Mouse (Mus musculus) midbrain, embryonic 11.5 days (tissue): ENCODE data around the gene Acadvl. TPM values are rescaled to one million over a fixed set of nuclear protein-coding genes. Genes with fewer than 3 reads are reported as not detected.

Experiments
- ATAC-seq: fragments of 200-750 bp; cut with Nextera tagmentation; 2 replicates; pipeline ENCODE4 v1.8.0; 2017; ENCODE audit warnings: moderate TSS enrichment, moderate library complexity; ENCODE audit not compliant: low FRiP score
- DNase-seq: peaks from one replicate; pipeline ENCODE4 v3.0.0; 2015; ENCODE audit warnings: low spot score; ENCODE audit errors: missing footprints
- H3K27ac ChIP-seq: fragments of 300-500 bp; sonication (generic); 2 replicates; pipeline ENCODE4 v1.5.1; 2014; ENCODE audit warnings: low read depth, low read length
- H3K27me3 ChIP-seq: fragments of 300-500 bp; sonication (generic); 2 replicates; pipeline ENCODE4 v1.6.1; 2014; ENCODE audit warnings: mild to moderate bottlenecking, low read length, moderate library complexity, mixed read lengths; ENCODE audit not compliant: control insufficient read depth, insufficient read depth
- H3K36me3 ChIP-seq: fragments of 300-500 bp; sonication (generic); 2 replicates; pipeline ENCODE4 v1.6.1; 2014; ENCODE audit warnings: mild to moderate bottlenecking, low read length, moderate library complexity, mixed read lengths; ENCODE audit not compliant: control insufficient read depth, insufficient read depth
- H3K4me1 ChIP-seq: fragments of 300-500 bp; sonication (generic); 2 replicates; pipeline ENCODE4 v1.6.1; 2014; ENCODE audit warnings: low read length; ENCODE audit not compliant: control insufficient read depth, insufficient read depth
- H3K4me2 ChIP-seq: fragments of 300-500 bp; sonication (generic); 2 replicates; pipeline ENCODE4 v1.6.1; 2014; ENCODE audit warnings: mild to moderate bottlenecking, moderate library complexity
- H3K4me3 ChIP-seq: fragments of 300-500 bp; sonication (generic); 2 replicates; pipeline ENCODE4 v1.5.1; 2014; ENCODE audit warnings: low read depth, low read length
- H3K9ac ChIP-seq: fragments of 300-500 bp; sonication (generic); 2 replicates; pipeline ENCODE4 v1.6.1; 2014; ENCODE audit warnings: low read length
- H3K9me3 ChIP-seq: fragments of 300-500 bp; sonication (generic); 2 replicates; pipeline ENCODE4 v1.6.1; 2016; ENCODE audit warnings: low read length; ENCODE audit not compliant: control insufficient read depth
- WGBS: fragments of 180-500 bp; shearing (Covaris S2); extraction: QIAGEN DNeasy Blood & Tissue Kit; methylation state at CpG from one replicate; pipeline ENCODE4 v1.1.7; 2014; 5-methylcytosine and 5-hydroxymethylcytosine counted together
- polyA plus RNA-seq: library from polyadenylated mRNA; unstranded; fragments of >200 nt; fragmentation: Nextera tagmentation; extraction: Ambion mirVana; gene quantifications from 2 replicates; pipeline ENCODE4 v1.2.1, GENCODE M21; 2014

The Acadvl gene
- polyA plus RNA-seq, 1 experiment from 2014 or later, result 47.8 TPM

DNA sequence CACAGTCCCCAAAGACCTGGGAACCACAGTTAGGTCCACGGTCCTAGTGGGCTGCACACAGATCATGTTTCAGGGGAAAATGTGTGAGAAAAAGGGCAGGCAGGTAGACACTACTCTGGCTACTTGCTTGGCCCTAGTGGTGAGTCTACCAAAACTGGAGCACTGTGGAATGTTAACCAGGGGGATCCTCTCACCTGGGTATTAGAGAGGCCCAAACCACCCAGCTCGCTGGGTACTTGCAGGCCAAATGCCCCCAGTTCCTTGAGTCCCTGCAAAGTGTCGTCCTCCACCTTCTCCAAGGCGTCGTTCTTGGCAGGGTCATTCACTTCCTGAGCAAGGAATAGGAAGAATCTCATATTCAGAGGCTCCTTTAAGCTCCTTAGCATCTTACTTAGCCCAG, 1.2 kb downstream of the Acadvl start:
- H3K9ac ChIP-seq, result no peak overlapping the region
- DNase-seq (no peak), ATAC-seq (no peak)
- H3K4me3 ChIP-seq, result no peak overlapping the region
- H3K9me3 ChIP-seq, result no peaks in the 10 kb centered on the region
- no peaks in the 10 kb centered on the region for H3K27me3 ChIP-seq
- no peak overlapping the region for H3K4me2 ChIP-seq
- 66% methylated on average over 5 of the region's 5 CpGs for WGBS
- no peak overlapping the region for H3K27ac ChIP-seq
- peaks cover 28% of the 10 kb centered on the region for H3K36me3 ChIP-seq
- H3K4me1 ChIP-seq, result peaks cover 24% of the 10 kb centered on the region

GRCm38 (mm10) chr11:70013408-70013807, 1.8 kb downstream of the Acadvl start:
- Histone ChIP-seq H3K27me3 (no peaks in the 10 kb centered on the region), H3K9me3 (no peaks in the 10 kb centered on the region), H3K4me3 (no peak overlapping the region), H3K4me1 (peaks cover 18% of the 10 kb centered on the region), H3K4me2 (no peak overlapping the region), H3K27ac (no peak overlapping the region), H3K9ac (no peak overlapping the region), H3K36me3 (peaks cover 33% of the 10 kb centered on the region)
- DNase-seq (no peak), ATAC-seq (no peak)
- WGBS, result 87% methylated on average over 3 of the region's 3 CpGs

- H3K27ac ChIP-seq, result no peak overlapping the region
- WGBS, result 90% methylated on average over 9 of the region's 9 CpGs
- H3K9me3 ChIP-seq, result no peaks in the 10 kb centered on the region
- no peaks in the 10 kb centered on the region for H3K27me3 ChIP-seq
- H3K4me3 ChIP-seq, result no peak overlapping the region
- H3K36me3 ChIP-seq, result peaks cover 38% of the 10 kb centered on the region
- no peak for DNase-seq
- H3K9ac ChIP-seq, result no peak overlapping the region
- ATAC-seq, result no peak
- H3K4me1 ChIP-seq, result peaks cover 16% of the 10 kb centered on the region
- no peak overlapping the region for H3K4me2 ChIP-seq
Measured at GRCm38 (mm10) chr11:70012931-70013330, 2.3 kb downstream of the Acadvl start.

GRCm38 (mm10) chr11:70010961-70011360, 4.2 kb downstream of the Acadvl start:
- WGBS, result 82% methylated on average over 10 of the region's 10 CpGs
- ATAC-seq, result no peak
- Histone ChIP-seq H3K4me1 (peaks cover 8% of the 10 kb centered on the region), H3K27me3 (no peaks in the 10 kb centered on the region), H3K27ac (no peak overlapping the region), H3K9me3 (no peaks in the 10 kb centered on the region), H3K4me2 (no peak overlapping the region), H3K4me3 (no peak overlapping the region), H3K36me3 (peaks cover 54% of the 10 kb centered on the region), H3K9ac (no peak overlapping the region)
- no peak for DNase-seq

- ATAC-seq (no peak), DNase-seq (no peak)
- no peaks in the 10 kb centered on the region for H3K27me3 ChIP-seq
- H3K36me3 ChIP-seq, result peaks cover 56% of the 10 kb centered on the region
- no peaks in the 10 kb centered on the region for H3K9me3 ChIP-seq
- H3K4me2 ChIP-seq, result no peak overlapping the region
- no peak overlapping the region for H3K27ac ChIP-seq
- WGBS, result 90% methylated on average over 12 of the region's 12 CpGs
- H3K4me1 ChIP-seq, result peaks cover 8% of the 10 kb centered on the region
- H3K9ac ChIP-seq, result no peak overlapping the region
- no peak overlapping the region for H3K4me3 ChIP-seq
Measured at GRCm38 (mm10) chr11:70010548-70010947, 4.7 kb downstream of the Acadvl start.

DNA sequence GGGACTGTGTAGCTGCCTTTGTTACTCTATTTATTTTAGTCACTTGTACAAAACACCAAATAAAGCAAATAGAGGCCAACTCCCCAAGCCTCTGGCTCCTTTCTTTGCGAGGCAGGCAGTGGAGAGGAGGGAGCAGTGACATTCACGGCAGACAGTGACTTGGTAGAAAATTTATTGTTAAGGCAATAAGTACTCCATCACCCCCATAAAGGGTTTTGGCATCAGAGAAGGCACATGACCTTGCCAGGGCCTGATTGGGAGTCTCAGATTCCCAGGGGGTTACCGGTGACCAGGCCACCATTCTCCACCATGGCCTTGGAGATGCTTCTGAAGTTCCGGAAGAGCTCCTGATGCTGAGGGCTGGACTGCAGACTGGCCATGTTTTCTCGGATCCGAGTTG, 5.2 kb downstream of the Acadvl start:
- Histone ChIP-seq H3K36me3 (peaks cover 56% of the 10 kb centered on the region), H3K9me3 (no peaks in the 10 kb centered on the region), H3K27ac (no peak overlapping the region), H3K27me3 (no peaks in the 10 kb centered on the region), H3K4me3 (no peak overlapping the region), H3K4me2 (no peak overlapping the region), H3K4me1 (peaks cover 8% of the 10 kb centered on the region), H3K9ac (no peak overlapping the region)
- no peak for DNase-seq
- ATAC-seq, result no peak
- WGBS, result 91% methylated on average over 6 of the region's 6 CpGs

- H3K27me3 ChIP-seq, result no peaks in the 10 kb centered on the region
- H3K36me3 ChIP-seq, result peaks cover 38% of the 10 kb centered on the region
- H3K4me3 ChIP-seq, result no peak overlapping the region
- 51% methylated on average over 5 of the region's 5 CpGs for WGBS
- H3K27ac ChIP-seq, result no peak overlapping the region
- ATAC-seq (no peak), DNase-seq (no peak)
- H3K9me3 ChIP-seq, result no peaks in the 10 kb centered on the region
- H3K9ac ChIP-seq, result no peak overlapping the region
- H3K4me2 ChIP-seq, result no peak overlapping the region
- H3K4me1 ChIP-seq, result peaks cover 22% of the 10 kb centered on the region
Measured at GRCm38 (mm10) chr11:70005521-70005920, 9.7 kb downstream of the Acadvl start.

GRCm38 (mm10) chr11:70002471-70002870, 12.7 kb downstream of the Acadvl start:
- H3K4me3 ChIP-seq, result peak overlapping the region; percentile 81; the same call in 1 of the 2 replicates
- peak overlapping the region; percentile 92 for H3K4me2 ChIP-seq
- no peak overlapping the region for H3K27ac ChIP-seq
- ATAC-seq (no peak), DNase-seq (no peak)
- H3K36me3 ChIP-seq, result peaks cover 31% of the 10 kb centered on the region
- H3K4me1 ChIP-seq, result peaks cover 28% of the 10 kb centered on the region
- no peak overlapping the region for H3K9ac ChIP-seq
- no peaks in the 10 kb centered on the region for H3K27me3 ChIP-seq
- 94% methylated on average over 2 of the region's 2 CpGs for WGBS
- no peaks in the 10 kb centered on the region for H3K9me3 ChIP-seq

DNA sequence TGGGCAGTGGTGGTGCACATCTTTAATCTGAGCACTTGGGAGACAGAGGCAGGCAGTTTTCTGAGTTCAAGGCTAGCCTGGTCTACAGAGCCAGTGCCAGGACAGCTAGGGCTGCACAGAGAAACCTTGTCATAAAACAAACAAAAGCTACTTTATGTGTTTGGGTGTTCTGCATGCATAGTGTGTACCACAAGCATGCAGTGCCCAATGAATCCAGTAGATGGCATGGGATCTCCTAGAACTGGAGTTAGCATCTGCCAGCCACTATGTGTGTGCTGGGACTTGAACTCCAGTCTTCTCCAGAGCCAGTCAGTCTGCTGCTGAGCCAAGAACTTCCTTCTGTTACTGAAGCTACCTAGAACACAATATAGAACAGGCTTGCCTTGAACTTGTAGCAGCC, 13.3 kb downstream of the Acadvl start:
- DNase-seq, result no peak
- ATAC-seq, result no peak
- Histone ChIP-seq H3K4me1 (peaks cover 29% of the 10 kb centered on the region), H3K4me3 (peak overlapping the region; percentile 81), H3K9ac (no peak overlapping the region; the same call in 1 of the 2 replicates), H3K27me3 (no peaks in the 10 kb centered on the region), H3K27ac (no peak overlapping the region), H3K4me2 (peak overlapping the region; percentile 92), H3K36me3 (peaks cover 25% of the 10 kb centered on the region), H3K9me3 (no peaks in the 10 kb centered on the region)

DNA sequence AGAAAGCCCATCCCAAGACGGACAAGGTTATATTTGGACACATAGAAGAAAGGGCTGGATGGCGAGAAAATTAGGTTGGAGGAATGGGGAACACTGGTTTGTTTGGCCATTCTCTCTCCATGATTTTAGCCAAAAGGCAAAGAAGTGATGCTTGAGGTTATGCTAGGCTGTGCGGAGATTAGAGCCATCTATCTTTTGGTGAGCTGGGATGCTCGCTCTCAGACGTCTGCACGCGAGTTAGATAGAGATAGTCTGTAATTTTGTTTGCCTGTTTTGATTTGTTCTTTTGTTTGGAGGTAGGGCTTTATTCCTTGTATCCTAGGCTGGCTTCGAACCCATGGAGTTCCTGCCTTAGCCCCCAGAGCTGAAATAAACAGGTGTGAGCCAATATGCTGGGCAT, 14.1 kb downstream of the Acadvl start:
- Histone ChIP-seq H3K4me3 (peak overlapping the region; percentile 81), H3K4me2 (peak overlapping the region; percentile 92), H3K27me3 (no peaks in the 10 kb centered on the region), H3K27ac (peak overlapping the region; percentile 94), H3K4me1 (peaks cover 29% of the 10 kb centered on the region), H3K36me3 (peaks cover 21% of the 10 kb centered on the region), H3K9me3 (no peaks in the 10 kb centered on the region), H3K9ac (peak overlapping the region; percentile 90)
- ATAC-seq, result no peak
- DNase-seq, result no peak
- WGBS, result 12% methylated on average over 8 of the region's 8 CpGs
